Mouse (Mus musculus) olfactory bulb, adult 2 months (tissue): ENCODE data around the gene Rasgrp2.

Experiments
- CTCF ChIP-seq: fragments of 200-500 bp; IDR thresholded peaks from 2 replicates; pipeline ENCODE4 v1.5.1; 2012; ENCODE audit warnings: low read depth, mild to moderate bottlenecking, low read length, moderate library complexity; ENCODE audit not compliant: insufficient read depth
- POLR2A ChIP-seq: fragments of 200-500 bp; IDR thresholded peaks from 2 replicates; pipeline ENCODE4 v1.6.1; 2012; ENCODE audit warnings: mild to moderate bottlenecking, low read depth, low read length, moderate library complexity; ENCODE audit not compliant: insufficient read depth

GRCm38 (mm10) chr19:6421211-6421590 is 22.1 kb downstream of the Rasgrp2 start:
- TF ChIP-seq POLR2A: no peak
- TF ChIP-seq CTCF: no peak
